Mouse (Mus musculus) forebrain, embryonic 16.5 days (tissue): Measurements from ENCODE around the gene Utp20. TPM values are rescaled to one million over a fixed set of nuclear protein-coding genes. Genes with fewer than 3 reads are reported as not detected.
"Not testable (repeated sequence)": the region's sequence is repeated elsewhere in the genome, so short reads cannot be mapped to it uniquely, and the experiment has no call there.

Experiments used
- ATAC-seq: fragments of 200-750 bp; cut with Nextera tagmentation; 2 replicates; pipeline ENCODE4 v1.8.0; 2017; ENCODE audit warnings: mild to moderate bottlenecking, moderate library complexity
- H3K27ac ChIP-seq: fragments of 300-500 bp; sonication (generic); 2 replicates; pipeline ENCODE4 v1.5.1; 2014; ENCODE audit warnings: low read length, control low read depth
- H3K27me3 ChIP-seq: fragments of 300-500 bp; sonication (generic); replicated peaks from 2 replicates; pipeline ENCODE4 v1.6.1; 2014; ENCODE audit warnings: low read length; ENCODE audit not compliant: control insufficient read depth, insufficient read depth
- H3K36me3 ChIP-seq: fragments of 300-500 bp; sonication (generic); 2 replicates; pipeline ENCODE4 v1.6.1; 2014; ENCODE audit not compliant: control insufficient read depth, insufficient read depth
- H3K4me1 ChIP-seq: fragments of 300-500 bp; sonication (generic); replicated peaks from 2 replicates; pipeline ENCODE4 v1.6.1; 2014; ENCODE audit warnings: low read length; ENCODE audit not compliant: control insufficient read depth, insufficient read depth
- H3K4me2 ChIP-seq: fragments of 300-500 bp; sonication (generic); 2 replicates; pipeline ENCODE4 v1.6.1; 2014; ENCODE audit warnings: mild to moderate bottlenecking, low read length, control low read depth
- H3K4me3 ChIP-seq: fragments of 300-500 bp; sonication (generic); replicated peaks from 2 replicates; pipeline ENCODE4 v1.5.1; 2014; ENCODE audit warnings: mild to moderate bottlenecking, low read length, control low read depth
- H3K9ac ChIP-seq: fragments of 300-500 bp; sonication (generic); replicated peaks from 2 replicates; pipeline ENCODE4 v1.6.1; 2014; ENCODE audit warnings: low read depth, low read length, control low read depth
- H3K9me3 ChIP-seq: fragments of 300-500 bp; sonication (generic); 2 replicates; pipeline ENCODE4 v1.6.1; 2016; ENCODE audit warnings: low read length; ENCODE audit not compliant: control insufficient read depth
- WGBS: fragments of 180-500 bp; shearing (Covaris S2); extraction: QIAGEN DNeasy Blood & Tissue Kit; methylation state at CpG from one replicate; pipeline ENCODE4 v1.1.7; 2014; 5-methylcytosine and 5-hydroxymethylcytosine counted together
- polyA plus RNA-seq: library from polyadenylated mRNA; unstranded; fragments of >200 nt; fragmentation: Nextera tagmentation; extraction: Ambion mirVana; gene quantifications from 2 replicates; pipeline ENCODE4 v1.2.1, GENCODE M21; 2015

Utp20 gene
- polyA plus RNA-seq, 1 experiment from 2014 or later = 13.1 TPM

- no peak for ATAC-seq
- no peaks in the 10 kb centered on the region for H3K27me3 ChIP-seq
- H3K4me1 ChIP-seq = no peaks in the 10 kb centered on the region
- H3K36me3 ChIP-seq = no peaks in the 10 kb centered on the region
- no peak overlapping the region for H3K9ac ChIP-seq
- no peaks in the 10 kb centered on the region for H3K9me3 ChIP-seq
- no peak overlapping the region for H3K27ac ChIP-seq
- no peak overlapping the region for H3K4me3 ChIP-seq
- no peak overlapping the region for H3K4me2 ChIP-seq
- WGBS = 79% methylated on average over 2 of the region's 2 CpGs
Observed at GRCm38 (mm10) chr10:88834227-88834626, 7.6 kb upstream of the Utp20 start.

GRCm38 (mm10) chr10:88828361-88828760 is 1.8 kb upstream of the Utp20 start:
- Histone ChIP-seq H3K9me3 (no peaks in the 10 kb centered on the region), H3K27ac (no peak overlapping the region), H3K36me3 (0 out of 2 replicates have a peak, but pooled peaks cover 3% of the 10 kb centered on the region)

DNA sequence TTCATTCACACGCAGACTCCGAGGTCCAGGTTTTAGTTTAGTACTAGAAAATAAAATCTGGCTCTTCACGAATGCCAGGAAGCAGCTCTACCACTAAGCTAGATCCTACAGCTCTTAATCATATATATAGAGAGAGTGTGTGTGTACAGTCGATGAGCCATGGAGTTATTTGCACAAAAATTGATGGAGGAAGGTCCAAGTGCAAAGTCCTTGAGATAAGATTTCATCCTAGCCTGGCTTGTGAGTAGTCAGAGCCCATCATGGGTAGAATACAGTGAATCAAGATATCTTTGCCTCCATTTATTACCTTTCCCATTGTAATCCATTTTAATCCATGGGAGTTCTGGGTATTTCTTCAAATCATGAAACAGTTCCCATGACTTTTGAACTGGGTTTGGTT is 992 bp upstream of the Utp20 start:
- peak overlapping the region; percentile 86 for H3K4me3 ChIP-seq

More at GRCm38 (mm10) chr10:88828361-88828760, 1.8 kb upstream of the Utp20 start:
- ATAC-seq = no peak
- H3K4me1 ChIP-seq = peaks cover 10% of the 10 kb centered on the region
- H3K4me2 ChIP-seq = no peak overlapping the region
- H3K9ac ChIP-seq = no peak overlapping the region
- no peaks in the 10 kb centered on the region for H3K27me3 ChIP-seq
- H3K4me3 ChIP-seq = no peak overlapping the region

DNA sequence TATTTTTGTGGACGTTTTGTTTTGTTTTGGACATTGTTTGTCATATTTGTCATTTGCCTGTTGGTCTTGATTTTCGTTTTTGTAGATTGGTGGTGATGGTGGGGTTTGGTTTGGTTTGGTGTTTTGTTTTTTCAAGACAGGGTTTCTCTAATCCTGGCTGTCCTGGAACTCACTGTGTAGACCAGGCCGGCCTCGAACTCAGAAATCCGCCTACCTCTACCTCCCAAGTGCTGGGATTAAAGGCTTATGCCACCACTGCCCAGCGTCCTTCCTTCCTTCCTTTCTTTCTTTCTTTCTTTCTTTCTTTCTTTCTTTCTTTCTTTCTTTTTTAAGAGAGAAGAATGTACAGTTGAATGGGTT is 323 bp upstream of the Utp20 start:
- H3K4me2 ChIP-seq = peak overlapping the region; percentile 87
- ATAC-seq = peak; percentile 68
- peak overlapping the region; percentile 86 for H3K4me3 ChIP-seq
- H3K27ac ChIP-seq, H3K36me3 ChIP-seq, H3K9me3 ChIP-seq, H3K27me3 ChIP-seq: not testable (repeated sequence)
- peak overlapping the region; percentile 45 for H3K9ac ChIP-seq
- under 1% methylated on average over 6 of the region's 6 CpGs for WGBS
- peaks cover 10% of the 10 kb centered on the region for H3K4me1 ChIP-seq

More for the DNA sequence above, 992 bp upstream of the Utp20 start:
- Histone ChIP-seq H3K9ac (no peak overlapping the region), H3K27ac (no peak overlapping the region), H3K4me2 (peak overlapping the region; percentile 87), H3K9me3 (no peaks in the 10 kb centered on the region), H3K4me1 (peaks cover 10% of the 10 kb centered on the region), H3K36me3 (0 out of 2 replicates have a peak, but pooled peaks cover 3% of the 10 kb centered on the region), H3K27me3 (no peaks in the 10 kb centered on the region)
- no peak for ATAC-seq
- whole genome bisulfite sequencing = 87% methylated on average over 4 of the region's 4 CpGs

DNA sequence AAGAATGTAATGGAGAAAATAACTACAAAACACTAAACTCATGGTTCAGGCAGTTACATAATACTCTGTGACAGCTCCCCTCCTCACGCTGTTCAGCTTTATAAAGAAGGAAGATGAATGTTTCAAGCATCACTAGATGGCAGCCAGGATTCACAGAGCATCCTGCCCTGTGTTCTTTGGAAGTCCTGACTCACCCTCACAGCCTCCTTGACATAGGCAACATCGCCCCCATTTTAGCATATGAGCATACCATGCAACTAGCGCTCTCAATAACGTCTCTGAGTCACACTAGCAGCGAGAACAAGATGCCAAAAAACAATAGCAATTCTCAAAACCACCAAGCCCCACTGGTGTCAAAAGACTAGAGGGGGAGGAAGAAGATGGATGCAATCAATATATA is 9.3 kb downstream of the Utp20 start:
- Histone ChIP-seq H3K4me3 (no peak overlapping the region), H3K27me3 (no peaks in the 10 kb centered on the region)
- ATAC-seq = no peak

GRCm38 (mm10) chr10:88815256-88815655 is 11.3 kb downstream of the Utp20 start:
- no peak overlapping the region for H3K4me2 ChIP-seq
- ATAC-seq = no peak
- no peak overlapping the region for H3K27ac ChIP-seq
- 93% methylated on average over 2 of the region's 2 CpGs for WGBS
- H3K9me3 ChIP-seq = no peaks in the 10 kb centered on the region
- peaks cover 7% of the 10 kb centered on the region for H3K36me3 ChIP-seq
- H3K4me1 ChIP-seq = no peaks in the 10 kb centered on the region
- no peaks in the 10 kb centered on the region for H3K27me3 ChIP-seq
- H3K9ac ChIP-seq = no peak overlapping the region
- H3K4me3 ChIP-seq = no peak overlapping the region

More for the DNA sequence above, 9.3 kb downstream of the Utp20 start:
- Histone ChIP-seq H3K9me3 (no peaks in the 10 kb centered on the region), H3K36me3 (peaks cover 10% of the 10 kb centered on the region), H3K4me2 (no peak overlapping the region), H3K4me1 (no peaks in the 10 kb centered on the region), H3K27ac (no peak overlapping the region), H3K9ac (no peak overlapping the region)
- 91% methylated on average over 5 of the region's 5 CpGs for WGBS

- no peak for ATAC-seq
- H3K36me3 ChIP-seq = peaks cover 19% of the 10 kb centered on the region
- H3K4me2 ChIP-seq = no peak overlapping the region
- no peak overlapping the region for H3K9ac ChIP-seq
- H3K27me3 ChIP-seq = no peaks in the 10 kb centered on the region
- H3K9me3 ChIP-seq = no peaks in the 10 kb centered on the region
- H3K4me3 ChIP-seq = no peak overlapping the region
- H3K27ac ChIP-seq = no peak overlapping the region
- H3K4me1 ChIP-seq = no peaks in the 10 kb centered on the region
- 92% methylated on average over 5 of the region's 5 CpGs for WGBS
Observed at GRCm38 (mm10) chr10:88811704-88812103, 14.9 kb downstream of the Utp20 start.

DNA sequence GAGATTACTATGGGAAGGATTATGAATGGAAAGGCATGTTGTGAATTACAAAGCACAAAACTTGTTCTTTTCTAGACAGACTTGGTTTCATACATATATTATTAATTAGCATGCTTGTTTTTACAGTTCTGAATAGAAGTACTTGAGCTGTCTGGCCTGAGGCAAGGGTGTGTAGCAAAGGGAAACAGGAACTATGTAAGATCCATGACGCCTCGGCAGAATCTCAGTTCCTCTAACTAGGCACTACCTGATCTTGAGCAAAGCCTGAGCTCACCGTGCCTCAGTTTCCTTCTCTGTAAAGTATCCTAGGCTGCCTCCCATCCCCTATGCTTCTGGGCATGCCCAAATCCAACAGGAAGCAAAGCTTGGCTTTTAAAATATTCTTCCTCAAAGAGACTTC is 24.4 kb downstream of the Utp20 start:
- no peak for ATAC-seq
- Histone ChIP-seq H3K4me1 (no peaks in the 10 kb centered on the region), H3K4me2 (no peak overlapping the region), H3K27ac (no peak overlapping the region), H3K36me3 (peaks cover 4% of the 10 kb centered on the region; the same call in 1 of the 2 replicates), H3K4me3 (no peak overlapping the region), H3K9me3 (no peaks in the 10 kb centered on the region), H3K9ac (no peak overlapping the region), H3K27me3 (no peaks in the 10 kb centered on the region)
- WGBS = 93% methylated on average over 3 of the region's 3 CpGs

DNA sequence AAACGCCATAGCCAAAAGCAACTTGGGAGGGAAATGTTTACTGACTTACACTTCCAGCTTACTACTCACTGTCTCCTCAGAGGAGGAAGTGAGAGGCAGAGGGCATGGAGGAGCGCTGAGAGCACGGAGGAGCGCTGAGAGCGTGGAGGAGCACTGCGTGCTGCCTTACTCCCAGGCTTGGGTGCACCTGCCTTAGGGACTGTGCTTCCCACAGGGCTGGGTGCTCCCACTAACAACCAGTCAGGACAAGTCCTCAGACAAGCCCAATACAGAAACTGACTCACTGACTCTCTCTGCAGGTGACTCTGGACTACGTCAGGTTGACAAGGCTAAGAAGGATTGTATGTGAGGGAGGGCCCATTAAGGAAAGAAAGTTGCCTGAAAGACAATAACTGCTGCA is 27.2 kb downstream of the Utp20 start:
- Histone ChIP-seq H3K4me1 (no peaks in the 10 kb centered on the region), H3K27ac (no peak overlapping the region), H3K9me3 (no peaks in the 10 kb centered on the region), H3K9ac (no peak overlapping the region), H3K27me3 (no peaks in the 10 kb centered on the region), H3K4me3 (no peak overlapping the region), H3K4me2 (no peak overlapping the region), H3K36me3 (peaks cover 7% of the 10 kb centered on the region)
- 94% methylated on average over 7 of the region's 7 CpGs for WGBS
- no peak for ATAC-seq

DNA sequence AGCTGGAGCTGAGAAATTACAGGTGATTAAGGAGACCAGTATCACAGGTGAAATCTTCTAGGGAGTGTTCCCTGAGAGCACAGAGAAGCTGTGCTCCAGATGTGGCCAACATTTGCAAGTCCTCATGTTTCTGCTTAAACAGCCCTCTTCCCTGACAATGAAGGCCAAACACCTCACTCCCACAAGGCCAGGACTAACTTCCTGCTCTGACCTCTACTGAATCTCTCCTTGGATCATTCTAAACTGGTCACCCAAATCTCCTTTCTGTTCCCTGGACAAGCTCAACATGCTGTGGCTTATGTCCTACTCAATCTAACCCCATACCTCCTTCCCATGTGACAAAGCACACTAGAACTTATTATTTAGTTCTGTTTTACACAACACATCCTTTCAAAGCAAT is 29.2 kb downstream of the Utp20 start:
- peaks cover 10% of the 10 kb centered on the region for H3K36me3 ChIP-seq
- H3K9me3 ChIP-seq = no peaks in the 10 kb centered on the region

More for the DNA sequence above, 29.2 kb downstream of the Utp20 start:
- H3K27ac ChIP-seq = no peak overlapping the region
- no peak overlapping the region for H3K9ac ChIP-seq
- no peak overlapping the region for H3K4me2 ChIP-seq
- no peaks in the 10 kb centered on the region for H3K4me1 ChIP-seq
- H3K4me3 ChIP-seq = no peak overlapping the region
- no peak for ATAC-seq
- no peaks in the 10 kb centered on the region for H3K27me3 ChIP-seq
